Mouse (Mus musculus): ENCODE measurements around the gene Abi3bp. TPM values are rescaled to one million over a fixed set of nuclear protein-coding genes. Genes with fewer than 3 reads are reported as not detected.

Abi3bp gene
- polyA plus RNA-seq, 1 experiment from 2014 or later, result 1.3 TPM

- ATAC-seq (ENCODE audit: low read depth), result no peak
- Histone ChIP-seq H3K27ac (replicated peaks) (no peak overlapping the region), H3K27me3 (no peaks in the 10 kb centered on the region), H3K4me2 (no peak overlapping the region), H3K4me1 (replicated peaks) (no peaks in the 10 kb centered on the region), H3K36me3 (no peaks in the 10 kb centered on the region), H3K9me3 (no peaks in the 10 kb centered on the region), H3K4me3 (no peak overlapping the region), H3K9ac (no peak overlapping the region)
- WGBS, result 90% methylated on average over 10 of the region's 10 CpGs
Observed at GRCm38 (mm10) chr16:56483466-56483865, 5.8 kb downstream of the Abi3bp start.

DNA sequence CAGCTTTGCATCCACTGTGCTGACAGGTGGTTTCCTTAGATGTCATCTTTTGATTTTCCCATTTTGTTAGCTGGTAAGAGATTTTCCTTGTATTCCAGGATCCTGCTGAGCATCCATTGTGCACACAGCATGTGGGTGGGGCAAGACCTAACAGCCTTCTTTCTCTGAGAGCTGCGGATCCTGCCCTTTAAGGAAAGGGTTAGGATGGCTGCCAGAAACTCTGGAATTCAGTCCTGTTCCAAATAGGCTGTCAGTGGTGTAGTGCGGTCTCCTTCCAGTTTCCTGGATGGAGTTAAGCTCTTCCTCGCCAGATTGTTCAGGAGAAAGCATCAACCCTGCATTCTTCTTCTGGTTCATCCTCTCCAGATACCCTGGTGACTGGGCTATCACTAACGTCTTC is 8.8 kb downstream of the Abi3bp start:
- Histone ChIP-seq H3K4me3 (no peak overlapping the region), H3K27me3 (no peaks in the 10 kb centered on the region), H3K4me2 (no peak overlapping the region), H3K4me1 (replicated peaks) (no peaks in the 10 kb centered on the region), H3K9me3 (no peaks in the 10 kb centered on the region), H3K9ac (no peak overlapping the region), H3K36me3 (no peaks in the 10 kb centered on the region), H3K27ac (replicated peaks) (no peak overlapping the region)
- ATAC-seq (ENCODE audit: low read depth), result no peak
- 54% methylated on average over 4 of the region's 4 CpGs for WGBS

DNA sequence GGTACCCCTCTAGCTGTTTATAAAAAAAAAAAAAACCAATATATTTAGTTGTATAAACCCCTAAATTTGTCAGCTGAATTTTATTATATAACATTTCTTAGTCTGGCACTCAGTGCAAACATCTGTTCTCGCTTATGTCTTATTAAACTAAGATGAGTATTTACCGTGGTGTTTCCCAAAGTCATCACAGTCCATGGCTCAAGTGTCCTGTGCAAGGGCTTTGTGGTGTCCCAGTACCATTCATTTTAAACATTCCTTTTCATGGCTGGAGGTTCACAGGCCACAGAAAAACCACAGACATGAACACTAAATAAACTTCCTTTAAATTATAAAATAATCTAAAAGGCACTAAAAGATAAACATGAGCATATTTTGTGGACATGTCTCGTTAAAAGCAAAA is 13.2 kb downstream of the Abi3bp start:
- WGBS, result 82% methylated on average over 3 of the region's 3 CpGs
- Histone ChIP-seq H3K4me3 (no peak overlapping the region), H3K4me1 (replicated peaks) (no peaks in the 10 kb centered on the region), H3K4me2 (no peak overlapping the region), H3K27me3 (no peaks in the 10 kb centered on the region), H3K9me3 (no peaks in the 10 kb centered on the region), H3K36me3 (no peaks in the 10 kb centered on the region), H3K9ac (no peak overlapping the region), H3K27ac (replicated peaks) (no peak overlapping the region)
- no peak for ATAC-seq (ENCODE audit: low read depth)

DNA sequence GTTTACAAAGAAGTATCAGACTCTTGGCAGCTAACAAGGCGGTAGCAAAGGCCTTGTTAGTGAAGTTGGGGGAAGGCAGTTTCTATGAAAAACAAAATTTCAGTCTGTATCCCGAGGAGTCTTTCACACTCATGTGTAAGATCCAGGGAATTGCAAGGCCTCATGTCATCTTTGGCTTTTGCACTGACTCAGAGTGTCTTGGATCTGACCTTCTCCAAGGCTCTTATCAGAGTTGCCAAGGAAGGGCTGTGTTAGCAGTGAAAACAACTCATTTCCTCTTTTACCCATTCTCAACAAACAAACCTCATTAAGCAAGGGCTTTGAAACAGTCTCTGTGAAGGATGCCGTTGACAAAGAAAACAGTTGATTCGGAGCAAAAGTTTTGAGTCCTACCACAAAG is 17.6 kb downstream of the Abi3bp start:
- Histone ChIP-seq H3K9me3 (no peaks in the 10 kb centered on the region), H3K27me3 (no peaks in the 10 kb centered on the region), H3K4me3 (no peak overlapping the region), H3K4me2 (no peak overlapping the region), H3K9ac (no peak overlapping the region), H3K4me1 (replicated peaks) (no peaks in the 10 kb centered on the region), H3K27ac (replicated peaks) (no peak overlapping the region), H3K36me3 (no peaks in the 10 kb centered on the region)
- WGBS, result 81% methylated on average over 4 of the region's 4 CpGs
- no peak for ATAC-seq (ENCODE audit: low read depth)

DNA sequence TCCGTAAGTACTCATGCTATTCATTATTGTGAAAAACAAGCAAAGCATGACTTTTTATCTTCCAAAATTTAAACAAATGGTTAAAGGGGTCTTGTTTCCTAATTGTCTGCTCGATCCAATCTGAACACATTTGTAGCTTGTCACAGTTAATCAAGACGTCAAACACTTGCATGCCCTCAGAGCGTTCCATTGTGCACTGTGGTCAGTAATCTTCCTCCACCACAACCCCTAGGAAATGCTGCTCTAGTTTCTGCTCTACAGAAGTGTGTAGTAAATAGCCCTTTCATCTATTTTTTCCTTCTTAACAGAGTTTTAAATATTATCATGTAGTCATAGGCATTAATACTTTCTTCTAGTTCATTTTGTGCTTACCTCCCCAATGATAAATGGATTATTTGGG is 19.1 kb downstream of the Abi3bp start:
- H3K27ac ChIP-seq (replicated peaks), result no peak overlapping the region
- H3K4me3 ChIP-seq, result no peak overlapping the region
- no peaks in the 10 kb centered on the region for H3K9me3 ChIP-seq
- H3K4me1 ChIP-seq (replicated peaks), result no peaks in the 10 kb centered on the region
- no peak overlapping the region for H3K9ac ChIP-seq
- no peaks in the 10 kb centered on the region for H3K27me3 ChIP-seq
- 71% methylated on average over 4 of the region's 4 CpGs for WGBS
- no peaks in the 10 kb centered on the region for H3K36me3 ChIP-seq
- ATAC-seq (ENCODE audit: low read depth), result no peak
- no peak overlapping the region for H3K4me2 ChIP-seq

DNA sequence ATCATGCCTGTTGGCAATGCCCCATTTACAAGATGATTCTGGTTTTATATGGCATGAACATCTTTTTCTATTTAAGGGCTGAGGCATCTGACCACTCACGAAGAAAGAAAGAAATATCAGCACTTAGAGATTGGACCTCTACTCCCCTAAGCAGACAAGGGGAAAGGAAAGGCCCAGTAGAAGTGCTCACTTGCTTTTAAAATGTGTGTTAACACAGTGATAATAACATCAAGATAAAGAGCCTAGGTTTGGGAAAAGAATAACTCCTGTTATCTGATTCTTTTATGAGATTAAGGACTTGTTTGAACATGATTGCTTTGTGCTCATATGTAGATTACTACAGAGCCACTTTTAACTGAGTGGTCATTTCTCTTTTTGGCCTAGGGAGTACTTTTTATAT is 21.0 kb downstream of the Abi3bp start:
- no peak for ATAC-seq (ENCODE audit: low read depth)
- no peaks in the 10 kb centered on the region for H3K36me3 ChIP-seq
- H3K27me3 ChIP-seq, result no peaks in the 10 kb centered on the region
- no peaks in the 10 kb centered on the region for H3K9me3 ChIP-seq
- H3K9ac ChIP-seq, result no peak overlapping the region
- no peaks in the 10 kb centered on the region for H3K4me1 ChIP-seq (replicated peaks)
- 75% methylated on average over 1 of the region's 1 CpGs for WGBS
- no peak overlapping the region for H3K27ac ChIP-seq (replicated peaks)
- H3K4me2 ChIP-seq, result no peak overlapping the region
- no peak overlapping the region for H3K4me3 ChIP-seq

DNA sequence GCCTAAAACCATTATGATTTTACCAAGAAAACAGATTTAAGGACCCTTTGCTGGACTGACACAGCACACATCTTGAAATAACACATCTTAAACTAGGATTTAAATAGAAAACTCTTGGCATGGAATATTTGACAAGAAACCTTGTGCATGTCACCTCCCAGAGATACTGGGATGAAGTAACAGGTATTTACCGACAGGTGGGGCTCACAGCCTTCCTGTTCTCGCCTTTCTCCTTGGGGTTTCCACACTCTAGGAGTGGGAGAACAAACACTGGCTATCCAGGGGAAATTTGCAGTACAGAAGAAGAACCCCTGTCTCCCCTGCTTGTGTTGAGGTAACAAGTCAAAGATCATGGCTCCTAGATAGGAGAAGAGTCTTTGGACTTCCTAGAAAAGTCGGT is 22.8 kb downstream of the Abi3bp start:
- no peak overlapping the region for H3K4me3 ChIP-seq
- no peak overlapping the region for H3K4me2 ChIP-seq
- 41% methylated on average over 3 of the region's 3 CpGs for WGBS
- no peaks in the 10 kb centered on the region for H3K27me3 ChIP-seq
- H3K9ac ChIP-seq, result no peak overlapping the region
- H3K4me1 ChIP-seq (replicated peaks), result no peaks in the 10 kb centered on the region
- no peaks in the 10 kb centered on the region for H3K36me3 ChIP-seq
- ATAC-seq (ENCODE audit: low read depth), result no peak
- H3K9me3 ChIP-seq, result no peaks in the 10 kb centered on the region
- no peak overlapping the region for H3K27ac ChIP-seq (replicated peaks)

DNA sequence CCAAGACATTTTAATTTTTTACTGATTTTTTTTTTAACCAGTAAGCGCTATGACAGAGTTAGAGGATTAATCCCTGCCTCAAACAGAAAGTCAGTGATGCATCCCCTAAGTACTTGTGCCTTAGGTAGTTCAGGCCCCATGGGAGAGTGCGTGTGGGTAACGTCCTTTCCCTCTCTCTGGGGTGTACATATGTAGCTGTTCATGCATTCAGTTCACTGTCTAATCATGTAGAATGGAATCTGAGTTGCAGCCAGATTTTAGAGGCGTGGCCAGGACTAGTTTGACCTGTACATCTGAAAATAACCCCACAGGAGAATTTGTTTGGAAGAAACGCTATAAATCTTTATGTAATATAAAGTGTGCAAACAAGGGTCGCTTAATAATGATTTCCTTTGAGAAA is 23.4 kb downstream of the Abi3bp start:
- WGBS, result 83% methylated on average over 6 of the region's 6 CpGs
- no peaks in the 10 kb centered on the region for H3K9me3 ChIP-seq
- no peak overlapping the region for H3K4me3 ChIP-seq
- no peaks in the 10 kb centered on the region for H3K36me3 ChIP-seq
- H3K4me1 ChIP-seq (replicated peaks), result no peaks in the 10 kb centered on the region
- no peak overlapping the region for H3K9ac ChIP-seq
- H3K27ac ChIP-seq (replicated peaks), result no peak overlapping the region
- no peaks in the 10 kb centered on the region for H3K27me3 ChIP-seq
- no peak overlapping the region for H3K4me2 ChIP-seq
- ATAC-seq (ENCODE audit: low read depth), result no peak

- WGBS, result 67% methylated on average over 2 of the region's 2 CpGs
- Histone ChIP-seq H3K9ac (no peak overlapping the region), H3K9me3 (no peaks in the 10 kb centered on the region), H3K36me3 (no peaks in the 10 kb centered on the region), H3K4me2 (no peak overlapping the region), H3K4me1 (replicated peaks) (no peaks in the 10 kb centered on the region), H3K27me3 (no peaks in the 10 kb centered on the region), H3K4me3 (no peak overlapping the region), H3K27ac (replicated peaks) (no peak overlapping the region)
- ATAC-seq (ENCODE audit: low read depth), result no peak
Observed at GRCm38 (mm10) chr16:56501513-56501912, 23.8 kb downstream of the Abi3bp start.

DNA sequence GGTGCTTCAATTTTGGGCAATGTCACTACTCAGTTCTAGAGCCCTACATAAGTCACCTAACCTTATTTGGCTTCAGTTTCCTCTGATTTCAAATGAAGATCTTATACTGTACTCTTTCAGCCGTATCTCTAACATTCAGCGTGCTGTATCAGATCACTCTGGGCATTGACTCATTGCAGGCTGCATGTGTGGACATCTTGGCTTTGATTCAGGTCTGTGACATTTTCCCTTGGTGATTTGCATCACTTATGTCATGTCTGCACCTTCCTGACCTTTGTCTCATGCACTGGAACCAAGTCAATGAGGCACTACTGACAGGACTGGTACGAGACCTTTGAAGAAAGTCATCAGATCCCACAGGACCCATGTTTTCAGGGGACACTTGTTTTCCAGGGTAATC is 24.5 kb downstream of the Abi3bp start:
- no peaks in the 10 kb centered on the region for H3K9me3 ChIP-seq
- no peak overlapping the region for H3K9ac ChIP-seq
- 92% methylated on average over 3 of the region's 3 CpGs for WGBS
- no peak for ATAC-seq (ENCODE audit: low read depth)
- H3K27me3 ChIP-seq, result no peaks in the 10 kb centered on the region
- H3K36me3 ChIP-seq, result no peaks in the 10 kb centered on the region
- H3K4me2 ChIP-seq, result no peak overlapping the region
- H3K27ac ChIP-seq (replicated peaks), result no peak overlapping the region
- no peaks in the 10 kb centered on the region for H3K4me1 ChIP-seq (replicated peaks)
- H3K4me3 ChIP-seq, result no peak overlapping the region

- no peaks in the 10 kb centered on the region for H3K27me3 ChIP-seq
- no peak overlapping the region for H3K4me2 ChIP-seq
- WGBS, result 92% methylated on average over 2 of the region's 2 CpGs
- ATAC-seq (ENCODE audit: low read depth), result no peak
- H3K9me3 ChIP-seq, result no peaks in the 10 kb centered on the region
- no peaks in the 10 kb centered on the region for H3K4me1 ChIP-seq (replicated peaks)
- no peak overlapping the region for H3K9ac ChIP-seq
- H3K36me3 ChIP-seq, result no peaks in the 10 kb centered on the region
- H3K27ac ChIP-seq (replicated peaks), result no peak overlapping the region
- no peak overlapping the region for H3K4me3 ChIP-seq
Observed at GRCm38 (mm10) chr16:56503941-56504340, 26.3 kb downstream of the Abi3bp start.

DNA sequence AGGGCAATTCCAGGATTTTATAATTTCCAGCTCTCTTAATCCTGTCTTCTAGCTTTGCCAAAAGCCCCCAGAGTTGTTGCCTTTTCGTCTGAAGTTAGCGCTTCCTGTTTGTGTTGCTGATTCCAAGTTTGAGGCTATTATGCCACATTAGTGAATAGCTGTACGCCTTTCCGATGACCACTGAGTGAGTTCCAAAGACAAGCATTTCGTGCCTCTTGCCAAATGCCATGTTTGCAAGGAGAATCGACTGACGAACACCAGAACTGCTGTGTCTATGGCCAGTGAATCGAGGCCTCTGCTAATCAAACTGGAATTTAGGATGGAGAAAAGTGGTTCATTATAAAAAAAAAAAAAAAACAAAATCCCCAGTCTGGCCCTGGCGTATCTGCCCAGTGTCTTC is 40.3 kb downstream of the Abi3bp start:
- H3K4me1 ChIP-seq (replicated peaks), result no peaks in the 10 kb centered on the region
- WGBS, result 89% methylated on average over 9 of the region's 9 CpGs
- H3K4me3 ChIP-seq, result no peak overlapping the region
- H3K36me3 ChIP-seq, result no peaks in the 10 kb centered on the region
- H3K9ac ChIP-seq, result no peak overlapping the region
- no peak for ATAC-seq (ENCODE audit: low read depth)
- no peaks in the 10 kb centered on the region for H3K9me3 ChIP-seq
- no peak overlapping the region for H3K27ac ChIP-seq (replicated peaks)
- H3K27me3 ChIP-seq, result no peaks in the 10 kb centered on the region
- no peak overlapping the region for H3K4me2 ChIP-seq

- Histone ChIP-seq H3K9me3 (no peaks in the 10 kb centered on the region), H3K36me3 (no peaks in the 10 kb centered on the region), H3K4me3 (no peak overlapping the region), H3K9ac (no peak overlapping the region), H3K27ac (replicated peaks) (no peak overlapping the region), H3K27me3 (no peaks in the 10 kb centered on the region), H3K4me1 (replicated peaks) (no peaks in the 10 kb centered on the region), H3K4me2 (no peak overlapping the region)
- WGBS, result 39% methylated on average over 8 of the region's 8 CpGs
- no peak for ATAC-seq (ENCODE audit: low read depth)
Observed at GRCm38 (mm10) chr16:56524359-56524758, 46.7 kb downstream of the Abi3bp start.
